Mouse (Mus musculus) A20 (cell line): ENCODE measurements around the gene Gm8104.
"Not testable (repeated sequence)": the region's sequence is repeated elsewhere in the genome, so short reads cannot be mapped to it uniquely, and the experiment has no call there.

Source experiments
- DNase-seq: peaks from one replicate; pipeline ENCODE4 v3.0.0-alpha.2; 2011; ENCODE audit warnings: low read depth, low spot score

Gene Gm8104

GRCm38 (mm10) chr14:43100301-43100700, at the start of gene Gm8104:
Gene Gm8104, plus strand, starts transcription at chr14:43100601.
- DNase-seq: not testable (repeated sequence)

GRCm38 (mm10) chr14:43058063-43058462, 42.3 kb upstream of the Gm8104 start:
- DNase-seq: not testable (repeated sequence)

- not testable (repeated sequence) for DNase-seq
Measured at GRCm38 (mm10) chr14:43060179-43060578, 40.2 kb upstream of the Gm8104 start.

- DNase-seq: not testable (repeated sequence)
Measured at GRCm38 (mm10) chr14:43076543-43076942, 23.9 kb upstream of the Gm8104 start, which contains the start of gene Gm8094. Gene Gm8094, minus strand, starts transcription at chr14:43076643.

GRCm38 (mm10) chr14:43084936-43085730, 15.3 kb upstream of the Gm8104 start:
- DNase-seq: not testable (repeated sequence)

GRCm38 (mm10) chr14:43089103-43089919, 11.1 kb upstream of the Gm8104 start:
- not testable (repeated sequence) for DNase-seq

GRCm38 (mm10) chr14:43119673-43120072, 19.3 kb downstream of the Gm8104 start:
- not testable (repeated sequence) for DNase-seq

- not testable (repeated sequence) for DNase-seq
Measured at GRCm38 (mm10) chr14:43126286-43126685, 25.9 kb downstream of the Gm8104 start.
